Mouse (Mus musculus) embryonic stem cell, embryonic (primary cell): ENCODE data around the gene Sval3.

ENCODE experiments used
- CTCF ChIA-PET, 4 experiments: fragments of 300-600 bp in 2 of 4; fragments of 350-600 bp in 2 of 4; sonication (Branson Sonifier 250); formaldehyde crosslinking; loops; one replicate each; lab custom pipeline; 2022; ENCODE audit warnings: inconsistent platforms in 2 of 4; lab: Charles Lee
- POLR2A ChIA-PET, 4 experiments: fragments of 300-600 bp in 2 of 4; fragments of 350-600 bp in 2 of 4; sonication (Branson Sonifier 250); formaldehyde crosslinking; loops; one replicate each; lab custom pipeline; 2022; ENCODE audit warnings: antibody characterized with exemption in 4 of 4, inconsistent platforms in 1 of 4; lab: Charles Lee

Gene Sval3

DNA sequence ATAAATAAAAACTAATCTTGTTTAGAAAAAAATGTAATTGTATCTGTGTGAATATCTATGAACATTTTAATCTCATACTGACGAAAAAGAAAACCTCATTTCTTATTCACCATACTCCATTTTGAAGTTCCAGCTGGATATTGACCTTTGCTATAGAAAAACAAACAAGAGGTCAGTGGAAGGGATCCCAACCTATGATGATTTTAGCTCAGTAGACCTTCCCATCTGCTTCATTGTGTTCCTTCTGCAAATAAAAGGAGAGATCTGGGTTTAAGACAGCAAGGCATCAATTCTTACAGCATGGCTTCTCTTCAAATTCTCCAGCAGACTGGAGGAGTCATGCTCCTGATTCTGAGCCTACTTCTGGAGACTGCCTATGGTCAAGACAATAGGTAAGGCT lies at the start of gene Sval3:
Gene Sval3 (plus strand): TSS at position 301 of the 400 bp plus-strand sequence.
- POLR2A ChIA-PET, result no interaction called here
- CTCF ChIA-PET, result no interaction called here

DNA sequence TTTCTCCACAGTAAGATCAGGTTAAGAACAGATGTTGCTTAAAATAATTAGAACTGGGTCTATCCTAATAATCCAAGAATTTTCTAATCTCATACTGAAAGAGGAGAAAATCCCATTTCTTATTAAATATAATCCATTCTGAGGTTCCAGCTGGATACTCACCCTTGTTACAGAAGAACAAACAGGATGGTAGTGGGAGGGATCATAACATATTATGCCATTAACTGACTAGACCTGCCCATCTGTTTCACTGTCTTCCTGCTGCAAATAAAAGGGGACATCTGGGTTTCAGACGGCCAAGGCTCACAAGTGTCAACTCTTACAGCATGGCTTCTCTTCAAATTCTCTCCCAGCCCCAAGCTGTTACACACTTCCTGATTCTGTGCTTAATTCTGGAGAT lies 16.6 kb upstream of the Sval3 start, which contains the start of gene Sval1:
Gene Sval1 (plus strand): TSS at position 301 of the 400 bp plus-strand sequence.
- ChIA-PET CTCF (no interaction called here), POLR2A (no interaction called here)
